Mouse (Mus musculus) CH12.LX (cell line): ENCODE results near the gene Atp6v0c.

Experiments
- CTCF ChIP-seq, 2 experiments: IDR thresholded peaks in 1 of 2; conservative IDR thresholded peaks in 1 of 2; 2 replicates each; pipeline ENCODE4 v1.5.1; 2011 to 2012; ENCODE audit warnings: low read depth in 2 of 2, low read length in 2 of 2, improper control_type of control experiment in 1 of 2, inconsistent platforms in 1 of 2, mild to moderate bottlenecking in 1 of 2, moderate library complexity in 1 of 2
- MAFK ChIP-seq: IDR thresholded peaks from 2 replicates; pipeline ENCODE4 v1.6.1; 2011; ENCODE audit warnings: low read length, improper control_type of control experiment; ENCODE audit not compliant: insufficient replicate concordance
- MEF2A ChIP-seq: IDR thresholded peaks from 2 replicates; pipeline ENCODE4 v1.6.1; 2014; ENCODE audit warnings: low read depth, mild to moderate bottlenecking, inconsistent platforms, low read length, improper control_type of control experiment, borderline replicate concordance
- MXI1 ChIP-seq: IDR thresholded peaks from 2 replicates; pipeline ENCODE4 v1.6.1; 2011; ENCODE audit warnings: mild to moderate bottlenecking, low read depth, low read length, improper control_type of control experiment
- NRF1 ChIP-seq: IDR thresholded peaks from 2 replicates; pipeline ENCODE4 v1.6.1; 2014; ENCODE audit warnings: low read depth, mild to moderate bottlenecking, inconsistent platforms, low read length, improper control_type of control experiment, moderate library complexity
- SIN3A ChIP-seq: IDR thresholded peaks from 2 replicates; pipeline ENCODE4 v1.6.1; 2012; ENCODE audit warnings: low read length, improper control_type of control experiment, inconsistent platforms
- UBTF ChIP-seq: IDR thresholded peaks from 2 replicates; pipeline ENCODE4 v1.6.1; 2012; ENCODE audit warnings: low read depth, mild to moderate bottlenecking, inconsistent platforms, low read length, improper control_type of control experiment, moderate library complexity
- USF1 ChIP-seq: IDR thresholded peaks from 2 replicates; pipeline ENCODE4 v1.6.1; 2014; ENCODE audit warnings: low read depth, mild to moderate bottlenecking, inconsistent platforms, low read length, improper control_type of control experiment
- USF2 ChIP-seq: conservative IDR thresholded peaks from 2 replicates; pipeline ENCODE4 v1.6.1; 2011; ENCODE audit warnings: low read depth, low read length, improper control_type of control experiment
- ZKSCAN1 ChIP-seq: IDR thresholded peaks from 2 replicates; pipeline ENCODE4 v1.6.1; 2012; ENCODE audit warnings: low read depth, inconsistent platforms, low read length, improper control_type of control experiment, borderline replicate concordance
- ZMIZ1 ChIP-seq: IDR thresholded peaks from 2 replicates; pipeline ENCODE4 v1.6.1; 2012; ENCODE audit warnings: low read depth, mild to moderate bottlenecking, inconsistent platforms, low read length, improper control_type of control experiment

GRCm38 (mm10) chr17:24151890-24152563 lies 17.5 kb downstream of the Atp6v0c start:
- TF ChIP-seq MAFK (no peak), MXI1 (peak; percentile 54; the same call in 1 of the 2 replicates), NRF1 (no peak), CTCF (conservative IDR thresholded peaks at IDR 0.05 in 1 of 2, IDR thresholded peaks at IDR 0.05 in 1 of 2; ENCODE audit: low read depth in 2 of 2, low read length in 2 of 2) (peak in 1 of 2 experiments; percentile 98; a peak in 3 of 4 replicates), ZMIZ1 (no peak), UBTF (0 out of 2 replicates have a peak, but pooled peaks have one; percentile 47), MEF2A (no peak), SIN3A (no peak), USF1 (no peak), ZKSCAN1 (no peak), USF2 (no peak)
